ENCODE assay signal across 22 mouse cellular contexts in genomic region chr9:52728806-52729205, GRCm38 (mm10). TPM values are rescaled to one million over a fixed set of nuclear protein-coding genes. Genes with fewer than 3 reads are reported as not detected.
"Had no signal": no experiment of that assay in that cellular context is flagged by ENCODE, and none has a peak within 500 bp of the region (broad histone marks: within the 10 kb centered on the region; RNA-seq: fewer than 3 reads in every experiment).

No protein-coding gene starts in this region.

- H3K4me2 ChIP-seq: liver, embryonic 13.5 days; lung, embryonic 15.5 days; midbrain, embryonic 13.5 days; neural tube, embryonic 13.5 days had no signal

- H3K9ac ChIP-seq: liver, embryonic 13.5 days; lung, embryonic 15.5 days; midbrain, embryonic 13.5 days; neural tube, embryonic 13.5 days had no signal

- H3K36me3 ChIP-seq: liver, embryonic 13.5 days; lung, embryonic 15.5 days; midbrain, embryonic 10.5 days; midbrain, embryonic 13.5 days; neural tube, embryonic 13.5 days had no signal

- ATAC-seq: intestine, embryonic 16.5 days; midbrain, embryonic 13.5 days; midbrain, embryonic 16.5 days had no signal

- DNase-seq: kidney, adult 18-20 months; kidney, adult 9 months; kidney, postnatal 14 days; kidney, postnatal 4 days; liver, embryonic 13.5 days; retina, postnatal 1 day; right cerebral cortex, postnatal 4 days; thymus, adult 2 months; thymus, postnatal 14 days; thymus, postnatal 4 days had no signal

- H3K4me3 ChIP-seq: liver, embryonic 13.5 days; lung, embryonic 15.5 days; megakaryocyte, embryonic 14.5 days; midbrain, embryonic 10.5 days; midbrain, embryonic 13.5 days; myocyte; neural tube, embryonic 13.5 days had no signal

- H3K27me3 ChIP-seq: liver, embryonic 13.5 days; lung, embryonic 15.5 days; megakaryocyte, embryonic 14.5 days; midbrain, embryonic 13.5 days; neural tube, embryonic 13.5 days had no signal

- H3K4me1 ChIP-seq: liver, embryonic 13.5 days; lung, embryonic 15.5 days; megakaryocyte, embryonic 14.5 days; midbrain, embryonic 10.5 days; midbrain, embryonic 13.5 days; neural tube, embryonic 13.5 days had no signal

- H3K9me3 ChIP-seq: liver, embryonic 13.5 days; lung, embryonic 15.5 days; megakaryocyte, embryonic 14.5 days; midbrain, embryonic 10.5 days; midbrain, embryonic 13.5 days; neural tube, embryonic 13.5 days had no signal

- H3K27ac ChIP-seq: liver, embryonic 13.5 days; lung, embryonic 15.5 days; midbrain, embryonic 10.5 days; midbrain, embryonic 13.5 days; neural tube, embryonic 13.5 days; stomach, postnatal 0 days had no signal

RNA-seq across cellular contexts. Expression of gene AI593442, which starts 49.2 kb away (rescaled TPM):
- total RNA-seq: liver, adult 2 months; monocyte, adult 5-6 weeks; neutrophil, adult 5-6 weeks had no signal
- polyA plus RNA-seq: liver, adult 2 months; myocyte had no signal
